Mouse (Mus musculus) gastrocnemius, postnatal 14 days (tissue): ENCODE measurements around the gene She. TPM values are rescaled to one million over a fixed set of nuclear protein-coding genes. Genes with fewer than 3 reads are reported as not detected.

Source experiments
- total RNA-seq, 2 experiments: library from RNA; stranded (reverse); gene quantifications; 2 replicates each; pipeline ENCODE4 v1.2.3; 2021

The She gene
- total RNA-seq, 2 experiments from 2014 or later = 7.9 to 8.0 TPM

Other genes with a start within 250 kb of the She start
- 1 to 10 TPM; 4.2 to 4.4 TPM for gene Adar, start 116.3 kb upstream of the She start, total RNA-seq
- gene Chrnb2, start 66.7 kb upstream of the She start, total RNA-seq = under 1 TPM; 0.12 to 0.13 TPM
- gene Ube2q1, start 57.8 kb upstream of the She start, total RNA-seq = 10 to 100 TPM; 12.7 to 14.9 TPM
- gene Il6ra, start 81.8 kb downstream of the She start, total RNA-seq = 1 to 10 TPM; 2.4 to 8.7 TPM
- 10 to 100 TPM; 20.6 to 28.7 TPM for gene Atp8b2, start 132.1 kb downstream of the She start, total RNA-seq
- gene Hax1, start 167.4 kb downstream of the She start, total RNA-seq = 10 to 100 TPM; 45.2 to 50.2 TPM
- 10 to 100 TPM; 46.8 to 56.9 TPM for gene 4933434E20Rik, start 220.3 kb downstream of the She start, total RNA-seq
- gene Ubap2l, start 221.3 kb downstream of the She start, total RNA-seq = 10 to 100 TPM; 90.4 to 95.0 TPM
- 100 to 1,000 TPM; 346 to 601 TPM for gene Tpm3, start 241.3 kb downstream of the She start, total RNA-seq